Mouse (Mus musculus): ENCODE measurements around the gene Sidt2. TPM values are rescaled to one million over a fixed set of nuclear protein-coding genes. Genes with fewer than 3 reads are reported as not detected.

Sidt2 gene
- total and polyA plus RNA-seq, 3 experiments, result 14.6 to 54.4 (median 25.7) TPM

DNA sequence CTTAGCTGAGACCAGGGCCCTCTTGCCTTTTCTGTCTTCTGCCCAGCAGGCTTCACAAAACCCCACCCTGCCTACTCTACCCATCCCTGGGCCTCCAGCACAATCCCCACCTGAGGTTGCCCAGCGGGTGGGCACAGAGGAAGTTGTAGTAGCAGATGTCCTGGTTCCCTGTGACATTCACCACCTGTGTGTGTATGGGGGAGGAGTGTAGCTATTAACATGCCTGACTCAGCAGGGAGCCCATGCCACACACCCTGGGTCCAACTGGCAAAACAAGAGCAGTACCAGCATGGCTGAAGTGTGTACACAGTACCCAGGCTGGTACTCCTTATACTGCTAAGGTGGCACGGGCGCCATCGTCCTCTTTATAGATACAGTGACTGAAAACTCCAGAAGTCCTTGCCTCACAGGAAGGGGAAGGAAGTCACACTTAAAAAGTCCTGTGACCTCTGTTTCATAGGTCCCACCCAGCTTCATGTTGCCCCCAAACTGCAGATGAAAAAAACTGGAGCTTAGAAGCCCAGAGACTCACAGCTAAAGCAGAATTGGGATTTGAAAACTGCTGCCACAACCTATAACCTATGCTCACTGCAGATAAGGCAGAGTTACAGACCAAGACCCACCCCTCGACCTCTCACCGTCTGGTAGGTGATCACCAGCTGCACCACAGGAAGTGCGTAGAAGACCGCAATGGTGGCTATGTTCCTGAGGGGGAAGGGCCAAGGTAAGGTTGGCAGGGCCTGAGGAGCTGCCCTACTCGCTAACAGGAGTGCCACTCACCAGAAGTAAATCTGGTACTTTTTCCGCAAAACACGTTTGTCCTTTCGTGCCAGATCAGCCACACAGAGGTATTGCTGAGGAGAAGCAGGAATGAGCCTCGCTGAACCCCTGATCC lies 10.3 kb downstream of the Sidt2 start:
- H3K36me3 ChIP-seq (replicated peaks), result peaks cover 97% of the 10 kb centered on the region

DNA sequence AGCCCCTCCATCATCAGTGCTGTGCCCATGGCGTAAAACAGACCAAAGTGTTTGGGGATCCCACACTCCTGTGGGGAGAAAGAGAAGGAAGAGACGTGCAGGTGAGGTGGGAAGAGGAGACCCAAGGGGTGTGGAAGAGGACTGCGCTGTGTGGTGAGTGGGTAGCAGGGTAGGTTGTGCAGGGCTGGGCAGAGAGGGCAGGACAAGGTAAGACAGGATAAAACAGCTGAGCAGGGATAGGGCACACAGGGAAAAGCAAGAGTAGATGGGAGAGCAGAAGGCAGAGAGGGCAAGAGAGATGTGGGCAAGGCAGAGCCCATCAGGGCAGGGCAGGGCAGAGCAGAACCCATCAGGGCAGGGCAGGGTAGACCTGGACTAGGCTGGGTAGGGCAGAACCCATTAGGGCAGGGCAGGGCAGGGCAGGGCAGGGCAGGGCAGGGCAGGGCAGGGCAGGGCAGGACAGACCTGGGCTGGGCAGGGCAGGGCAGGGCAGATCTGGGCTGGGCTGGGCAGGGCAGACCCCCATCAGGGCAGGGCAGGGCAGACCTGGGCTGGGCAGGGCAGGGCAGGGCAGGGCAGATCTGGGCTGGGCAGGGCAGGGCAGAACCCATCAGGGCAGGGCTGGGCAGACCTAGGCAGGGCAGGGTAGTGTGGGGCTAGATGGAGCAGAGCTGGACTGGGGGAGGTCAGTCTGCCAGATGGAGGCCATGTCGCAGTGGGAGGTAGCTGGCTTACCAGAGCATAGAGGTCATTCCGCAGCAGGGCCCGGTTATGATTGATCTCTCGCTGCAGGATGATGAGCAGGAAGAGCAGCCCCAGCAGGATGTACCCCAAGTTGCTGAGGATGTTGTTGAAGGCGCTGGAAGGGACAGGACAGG lies 11.2 kb downstream of the Sidt2 start:
- ATAC-seq (ENCODE audit: extremely low read depth, insufficient number of reproducible peaks, low FRiP score, poor library complexity, severe bottlenecking), result no peak
- Histone ChIP-seq H3K36me3 (replicated peaks) (peaks cover 97% of the 10 kb centered on the region), H3K4me1 (ENCODE audit: insufficient read depth, low read depth, low read length) (peaks cover 26% of the 10 kb centered on the region), H3K4me3 (ENCODE audit: low read depth, low read length) (no peak overlapping the region; the same call in 1 of the 2 replicates), H3K9me3 (replicated peaks) (no peaks in the 10 kb centered on the region), H3K27me3 (ENCODE audit: insufficient read depth, low read length) (no peaks in the 10 kb centered on the region)
- DNase-seq (ENCODE audit: low spot score), result no peak
- TF ChIP-seq POLR2AphosphoS5 (IDR thresholded peaks at IDR 0.05; ENCODE audit: insufficient replicate concordance, low read depth, low read length), result no peak
- no peak for TF ChIP-seq TAL1 (conservative IDR thresholded peaks at IDR 0.05; ENCODE audit: low read depth, low read length)
- TF ChIP-seq GATA1 (IDR thresholded peaks at IDR 0.05; ENCODE audit: borderline replicate concordance, low read length), result no peak
- TF ChIP-seq GATA2 (IDR thresholded peaks at IDR 0.05; ENCODE audit: borderline replicate concordance, low read depth, low read length), result no peak
- TF ChIP-seq CTCF (IDR thresholded peaks at IDR 0.05; ENCODE audit: low read depth, low read length), result no peak

More for the DNA sequence above, 10.3 kb downstream of the Sidt2 start:
- no peak for TF ChIP-seq POLR2AphosphoS5 (IDR thresholded peaks at IDR 0.05; ENCODE audit: insufficient replicate concordance, low read depth, low read length)
- TF ChIP-seq GATA1 (IDR thresholded peaks at IDR 0.05; ENCODE audit: borderline replicate concordance, low read length), result no peak
- TF ChIP-seq TAL1 (conservative IDR thresholded peaks at IDR 0.05; ENCODE audit: low read depth, low read length), result no peak
- no peak for TF ChIP-seq CTCF (IDR thresholded peaks at IDR 0.05; ENCODE audit: low read depth, low read length)
- TF ChIP-seq GATA2 (IDR thresholded peaks at IDR 0.05; ENCODE audit: borderline replicate concordance, low read depth, low read length), result no peak
- Histone ChIP-seq H3K4me1 (ENCODE audit: insufficient read depth, low read depth, low read length) (peaks cover 23% of the 10 kb centered on the region), H3K9me3 (replicated peaks) (no peaks in the 10 kb centered on the region), H3K4me3 (ENCODE audit: low read depth, low read length) (no peak overlapping the region), H3K27me3 (ENCODE audit: insufficient read depth, low read length) (no peaks in the 10 kb centered on the region)
- DNase-seq (ENCODE audit: low spot score) (no peak), ATAC-seq (ENCODE audit: extremely low read depth, insufficient number of reproducible peaks, low FRiP score, poor library complexity, severe bottlenecking) (no peak)

- ATAC-seq (ENCODE audit: extremely low read depth, insufficient number of reproducible peaks, low FRiP score, poor library complexity, severe bottlenecking), result no peak
- Histone ChIP-seq H3K9me3 (replicated peaks) (no peaks in the 10 kb centered on the region), H3K4me3 (ENCODE audit: low read depth, low read length) (no peak overlapping the region), H3K4me1 (ENCODE audit: insufficient read depth, low read depth, low read length) (peaks cover 26% of the 10 kb centered on the region), H3K36me3 (replicated peaks) (peaks cover 97% of the 10 kb centered on the region), H3K27me3 (ENCODE audit: insufficient read depth, low read length) (no peaks in the 10 kb centered on the region)
- no peak for DNase-seq (ENCODE audit: low spot score)
- TF ChIP-seq CTCF (IDR thresholded peaks at IDR 0.05; ENCODE audit: low read depth, low read length) (no peak), TAL1 (conservative IDR thresholded peaks at IDR 0.05; ENCODE audit: low read depth, low read length) (no peak), GATA2 (IDR thresholded peaks at IDR 0.05; ENCODE audit: borderline replicate concordance, low read depth, low read length) (no peak), GATA1 (IDR thresholded peaks at IDR 0.05; ENCODE audit: borderline replicate concordance, low read length) (no peak), POLR2AphosphoS5 (IDR thresholded peaks at IDR 0.05; ENCODE audit: insufficient replicate concordance, low read depth, low read length) (no peak)
These were observed 12.1 kb downstream of the Sidt2 start for GRCm38 (mm10) chr9:45942916-45943315.

- TF ChIP-seq GATA1 (IDR thresholded peaks at IDR 0.05; ENCODE audit: borderline replicate concordance, low read length) (no peak), TAL1 (conservative IDR thresholded peaks at IDR 0.05; ENCODE audit: low read depth, low read length) (no peak), POLR2AphosphoS5 (IDR thresholded peaks at IDR 0.05; ENCODE audit: insufficient replicate concordance, low read depth, low read length) (no peak), CTCF (IDR thresholded peaks at IDR 0.05; ENCODE audit: low read depth, low read length) (no peak), GATA2 (IDR thresholded peaks at IDR 0.05; ENCODE audit: borderline replicate concordance, low read depth, low read length) (no peak)
- no peaks in the 10 kb centered on the region for H3K27me3 ChIP-seq (ENCODE audit: insufficient read depth, low read length)
- H3K4me1 ChIP-seq (ENCODE audit: insufficient read depth, low read depth, low read length), result peaks cover 26% of the 10 kb centered on the region
- peaks cover 97% of the 10 kb centered on the region for H3K36me3 ChIP-seq (replicated peaks)
- no peak overlapping the region for H3K4me3 ChIP-seq (ENCODE audit: low read depth, low read length)
- ATAC-seq (ENCODE audit: extremely low read depth, insufficient number of reproducible peaks, low FRiP score, poor library complexity, severe bottlenecking) (no peak), DNase-seq (ENCODE audit: low spot score) (no peak)
- H3K9me3 ChIP-seq (replicated peaks), result no peaks in the 10 kb centered on the region
These were observed 12.6 kb downstream of the Sidt2 start for GRCm38 (mm10) chr9:45942464-45942863.

- TF ChIP-seq GATA1 (IDR thresholded peaks at IDR 0.05; ENCODE audit: borderline replicate concordance, low read length) (no peak), CTCF (IDR thresholded peaks at IDR 0.05; ENCODE audit: low read depth, low read length) (no peak), GATA2 (IDR thresholded peaks at IDR 0.05; ENCODE audit: borderline replicate concordance, low read depth, low read length) (no peak), POLR2AphosphoS5 (IDR thresholded peaks at IDR 0.05; ENCODE audit: insufficient replicate concordance, low read depth, low read length) (no peak), TAL1 (conservative IDR thresholded peaks at IDR 0.05; ENCODE audit: low read depth, low read length) (no peak)
- ATAC-seq (ENCODE audit: extremely low read depth, insufficient number of reproducible peaks, low FRiP score, poor library complexity, severe bottlenecking) (no peak), DNase-seq (ENCODE audit: low spot score) (no peak)
- no peaks in the 10 kb centered on the region for H3K27me3 ChIP-seq (ENCODE audit: insufficient read depth, low read length)
- peaks cover 26% of the 10 kb centered on the region for H3K4me1 ChIP-seq (ENCODE audit: insufficient read depth, low read depth, low read length)
- H3K4me3 ChIP-seq (ENCODE audit: low read depth, low read length), result no peak overlapping the region
- peaks cover 89% of the 10 kb centered on the region for H3K36me3 ChIP-seq (replicated peaks)
- H3K9me3 ChIP-seq (replicated peaks), result no peaks in the 10 kb centered on the region
These were observed 13.6 kb downstream of the Sidt2 start for GRCm38 (mm10) chr9:45941329-45941888.
